Mouse (Mus musculus): ENCODE measurements at regions not wholly inside any gene's neighbourhood (a gene's known extent, or its start where the extent isn't known, plus 50 kb on each side); places are given as distances from the start of the nearest gene placed in this dataset.

DNA sequence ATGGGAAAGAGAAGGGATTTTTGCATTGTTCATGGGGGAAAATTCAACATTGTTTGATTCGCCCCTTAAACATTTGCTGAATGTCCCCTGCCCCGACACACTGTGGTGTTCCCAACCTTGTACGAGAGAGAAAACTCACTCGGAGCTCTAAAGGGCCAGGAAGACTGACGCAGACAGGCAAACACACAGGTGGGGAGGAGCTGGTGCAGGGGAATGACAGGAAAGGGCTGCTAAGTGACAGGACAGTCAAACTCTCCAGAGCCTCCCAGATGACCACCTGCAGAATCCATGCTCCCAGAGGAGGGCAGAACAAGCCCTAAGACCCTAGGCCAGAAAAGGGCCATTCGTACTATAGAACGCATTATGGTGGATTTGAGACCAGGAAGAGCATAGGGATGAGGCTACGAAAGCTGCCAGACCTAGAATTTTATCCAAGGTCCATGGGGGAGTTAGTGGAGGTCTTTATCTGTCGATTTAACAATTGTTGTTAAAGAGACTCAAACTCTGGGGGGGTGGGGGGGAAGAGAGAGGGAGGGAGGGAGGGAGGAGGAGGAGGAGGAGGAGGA, 94.6 kb upstream of the Pabpc6 start:
- no peak for DNase-seq (ENCODE audit: low spot score in 2 of 2)

- DNase-seq (ENCODE audit: low spot score in 2 of 2): no peak
Observed at GRCm38 (mm10) chr17:9763110-9763509, 93.6 kb upstream of the Pabpc6 start.

GRCm38 (mm10) chr17:9762436-9762835, 92.9 kb upstream of the Pabpc6 start:
- no peak for DNase-seq (ENCODE audit: low spot score in 2 of 2)

DNA sequence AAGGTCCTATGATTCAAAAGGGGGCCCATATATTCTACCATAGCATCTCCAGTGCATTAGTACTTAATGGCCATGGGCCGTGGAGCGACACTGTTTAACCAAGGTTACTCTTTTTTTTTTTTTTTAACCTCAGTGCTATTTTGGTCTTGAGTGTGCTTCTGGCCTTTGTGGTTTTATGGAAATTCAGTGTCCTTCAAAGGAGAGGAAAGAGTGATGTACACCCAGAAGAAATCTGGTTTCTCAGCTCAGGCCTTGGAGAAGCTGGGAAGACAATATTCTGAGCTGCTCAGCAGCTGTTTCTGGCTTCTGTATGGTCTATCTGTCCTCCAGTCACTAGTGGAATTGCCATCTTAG, 91.2 kb upstream of the Pabpc6 start:
- DNase-seq (ENCODE audit: low spot score in 2 of 2): no peak

DNA sequence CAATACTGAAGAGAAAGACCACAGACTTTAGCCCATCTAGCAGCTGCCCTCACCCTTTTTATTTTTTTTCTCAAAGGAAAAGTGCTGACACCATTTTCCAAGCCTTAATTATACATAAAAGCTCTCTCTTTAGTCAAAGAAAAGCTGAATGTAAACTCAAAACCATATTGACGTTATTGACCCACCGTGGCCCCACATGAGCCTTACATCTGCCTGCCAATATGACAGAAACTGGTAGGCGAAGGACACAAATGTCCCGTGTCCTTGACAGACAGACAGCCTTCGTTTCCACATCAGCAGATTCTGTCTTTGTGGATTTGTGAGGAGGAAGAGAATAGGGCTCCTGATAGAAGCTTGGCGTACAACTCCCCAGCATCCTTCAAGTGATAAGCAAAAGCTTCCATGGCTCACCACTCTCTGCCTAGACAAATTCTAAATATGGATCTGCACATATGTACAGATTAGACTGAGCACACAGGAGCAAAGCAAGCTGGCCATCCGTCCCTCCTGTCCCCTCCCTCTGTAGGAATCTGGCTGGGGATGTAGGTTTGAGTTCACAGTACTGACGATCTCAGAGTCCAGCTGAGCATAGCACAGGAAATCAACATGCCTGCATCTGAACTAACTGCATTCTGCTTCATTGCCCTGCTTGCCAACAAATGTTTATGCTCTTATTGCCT, 90.6 kb upstream of the Pabpc6 start:
- DNase-seq (ENCODE audit: low spot score in 2 of 2): no peak

DNA sequence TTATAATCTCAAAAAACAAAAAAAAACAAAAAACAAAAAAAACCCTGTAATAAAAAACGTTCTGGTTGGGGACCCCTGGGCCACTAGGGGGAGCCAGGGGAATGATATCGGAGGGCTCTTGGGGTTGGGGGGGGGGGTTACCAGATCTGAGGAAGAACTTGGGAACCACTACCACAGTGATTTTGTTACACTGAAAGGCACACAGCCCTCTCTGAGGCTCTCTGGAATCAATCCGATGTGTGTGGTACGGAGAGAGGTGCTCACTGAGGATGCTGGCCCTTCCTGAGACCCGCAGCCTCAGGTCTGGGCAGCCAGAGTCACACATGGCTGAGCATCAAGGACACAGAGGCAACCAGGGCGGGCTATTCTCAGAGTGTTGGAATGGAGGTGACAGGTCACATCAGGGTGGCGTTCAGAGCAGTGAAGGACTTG, 89.9 kb upstream of the Pabpc6 start:
- no peak for DNase-seq (ENCODE audit: low spot score in 2 of 2)

DNA sequence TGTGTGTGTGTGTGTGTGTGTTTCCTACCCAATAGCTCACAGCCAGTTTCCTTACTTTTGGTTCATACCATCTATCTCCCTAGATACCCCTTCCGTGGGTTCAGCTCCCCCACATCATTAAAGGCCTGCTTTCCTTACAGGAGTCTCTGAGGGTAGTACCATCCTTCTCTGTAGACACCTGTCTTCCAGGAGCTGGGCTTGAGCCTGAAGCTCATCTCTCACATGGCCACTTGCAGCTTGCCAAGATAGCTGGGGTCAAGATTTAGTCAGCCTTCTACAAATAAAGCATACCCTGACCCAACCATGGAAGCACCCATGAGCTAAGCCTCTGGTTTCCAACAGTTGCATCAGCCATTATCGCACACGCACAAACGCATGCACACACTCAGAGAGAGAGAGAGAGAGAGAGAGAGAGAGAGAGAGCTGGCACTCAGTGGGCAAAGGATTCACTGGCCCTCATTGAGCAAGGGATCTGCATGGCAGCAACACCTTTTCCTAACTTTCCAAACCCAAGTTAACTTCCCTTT, 88.3 kb upstream of the Pabpc6 start:
- DNase-seq (ENCODE audit: low spot score in 2 of 2): no peak

DNA sequence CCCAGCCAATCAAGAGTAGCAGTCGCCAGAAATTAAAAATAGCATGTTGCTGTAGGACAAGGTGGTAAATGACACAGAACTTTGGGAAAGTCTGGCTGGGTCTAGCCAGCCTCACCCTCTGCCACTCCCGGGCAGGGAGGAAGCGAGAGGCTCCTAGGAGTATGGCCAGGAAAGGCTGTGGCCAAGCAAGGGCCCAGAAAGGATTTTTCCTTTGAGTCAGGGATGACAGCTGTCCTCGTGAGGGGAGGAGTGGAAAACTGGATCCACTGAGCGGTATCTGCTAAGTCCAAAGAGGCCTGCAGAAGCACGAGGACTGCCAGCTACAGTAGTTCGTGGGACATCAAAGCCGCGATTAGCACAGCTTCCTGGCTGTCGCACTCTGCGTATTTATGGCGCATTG, 87.2 kb upstream of the Pabpc6 start:
- DNase-seq (ENCODE audit: low spot score in 2 of 2): no peak

DNA sequence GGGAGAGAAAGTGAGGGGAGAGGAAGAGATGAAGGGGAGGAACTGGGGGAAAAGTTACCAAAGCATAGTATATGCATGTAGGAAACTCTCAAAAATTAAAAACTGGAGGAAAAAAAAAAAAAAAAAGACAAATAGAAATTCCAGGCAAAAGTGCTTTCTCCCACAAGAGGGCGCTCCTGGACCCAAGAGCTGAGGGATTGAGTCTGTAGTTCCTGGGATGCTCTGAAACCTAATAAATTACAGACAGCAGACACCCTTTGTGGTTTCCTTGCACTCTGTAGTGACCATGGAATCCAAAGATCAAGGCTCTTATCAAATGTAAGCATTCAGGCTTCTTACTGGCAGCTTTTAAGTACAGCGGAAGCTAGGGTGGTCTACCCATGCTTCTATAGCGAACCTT, 86.7 kb upstream of the Pabpc6 start:
- no peak for DNase-seq (ENCODE audit: low spot score in 2 of 2)

- DNase-seq (ENCODE audit: low spot score in 2 of 2): no peak
Observed at GRCm38 (mm10) chr17:9755576-9755975, 86.1 kb upstream of the Pabpc6 start.

GRCm38 (mm10) chr17:9754884-9755405, 85.4 kb upstream of the Pabpc6 start:
- no peak for DNase-seq (ENCODE audit: low spot score in 2 of 2)

- DNase-seq (ENCODE audit: low spot score in 2 of 2): no peak
Observed at GRCm38 (mm10) chr17:9752848-9753247, 83.3 kb upstream of the Pabpc6 start.

GRCm38 (mm10) chr17:9751348-9752170, 82.0 kb upstream of the Pabpc6 start:
- no peak for DNase-seq (ENCODE audit: low spot score in 2 of 2)

DNA sequence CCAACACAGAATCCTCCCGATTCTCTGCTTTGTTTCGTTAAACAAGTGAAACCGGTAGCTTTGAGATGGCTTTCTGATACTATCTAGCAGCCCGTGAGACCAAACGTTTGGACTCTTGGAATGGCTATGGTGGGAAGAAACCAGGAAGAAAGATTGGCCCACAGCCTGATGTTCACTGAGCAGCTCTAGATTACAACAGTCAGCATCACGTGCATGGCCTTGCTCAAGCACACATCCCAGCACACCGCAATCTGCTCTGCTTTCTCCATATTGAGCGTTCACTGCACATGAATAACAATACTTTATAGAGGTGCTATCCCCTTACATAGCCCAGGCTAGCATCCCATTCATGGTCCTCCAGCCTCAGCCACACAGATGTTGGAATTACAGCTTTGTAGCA, 80.5 kb upstream of the Pabpc6 start:
- no peak for DNase-seq (ENCODE audit: low spot score in 2 of 2)

DNA sequence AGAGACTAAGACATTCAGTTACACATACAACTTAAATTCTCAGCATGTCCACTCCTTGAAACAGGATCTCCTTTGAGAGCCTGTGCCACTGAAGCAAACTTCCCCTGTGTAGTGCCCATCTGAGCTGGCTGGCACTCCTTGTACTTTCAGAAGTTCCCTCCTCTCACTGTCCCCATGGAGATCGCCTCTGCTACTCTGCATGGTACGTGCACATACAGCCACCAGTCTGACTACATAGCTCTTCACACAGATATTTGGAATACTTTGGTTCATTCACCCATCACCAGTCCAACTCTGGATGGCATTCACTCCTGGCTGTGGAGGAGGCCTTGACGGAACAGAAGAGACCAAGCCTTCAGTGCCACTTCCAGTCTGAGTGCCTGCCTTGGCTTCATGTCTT, 79.8 kb upstream of the Pabpc6 start:
- no peak for DNase-seq (ENCODE audit: low spot score in 2 of 2)

DNA sequence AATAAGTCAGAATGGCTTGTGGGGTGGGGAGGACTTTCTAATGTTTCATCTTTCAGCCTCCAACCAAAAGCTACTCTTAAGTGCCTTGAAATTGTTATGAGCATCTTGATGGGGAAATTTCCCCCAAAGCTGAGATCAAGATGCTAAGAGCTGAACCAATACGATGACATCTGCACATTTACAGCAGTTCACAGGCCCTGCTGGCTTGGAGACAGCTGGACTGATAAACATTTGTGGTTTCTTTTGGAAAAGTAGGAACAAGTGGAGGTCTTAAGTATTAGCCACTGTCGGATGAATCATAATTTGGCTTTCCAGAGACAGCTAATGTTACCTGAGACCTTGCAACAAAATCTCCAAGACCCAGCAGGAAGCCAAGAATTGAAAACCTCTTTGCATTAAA, 78.4 kb upstream of the Pabpc6 start:
- no peak for DNase-seq (ENCODE audit: low spot score in 2 of 2)

DNA sequence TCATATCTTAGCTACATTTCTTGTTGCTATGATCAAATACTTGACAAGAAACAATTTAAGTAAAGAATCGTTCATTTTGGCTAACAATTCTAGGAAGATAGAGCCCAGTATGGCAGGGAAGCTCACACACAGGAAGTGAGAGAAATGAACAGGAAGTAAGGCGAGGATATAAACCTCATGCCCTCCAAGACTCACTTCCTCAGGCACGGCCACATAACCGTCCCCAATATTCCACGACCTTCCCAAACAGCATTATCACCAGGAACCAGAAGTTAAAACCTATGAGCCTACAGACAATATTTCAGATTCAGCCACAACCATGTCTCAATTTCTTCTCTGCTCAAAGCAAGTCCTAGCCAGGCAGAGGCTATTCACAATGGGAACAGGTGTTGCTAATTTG, 73.8 kb upstream of the Pabpc6 start:
- DNase-seq (ENCODE audit: low spot score in 2 of 2): no peak

GRCm38 (mm10) chr17:9741321-9741720, 71.8 kb upstream of the Pabpc6 start:
- DNase-seq (ENCODE audit: low spot score in 2 of 2): no peak

DNA sequence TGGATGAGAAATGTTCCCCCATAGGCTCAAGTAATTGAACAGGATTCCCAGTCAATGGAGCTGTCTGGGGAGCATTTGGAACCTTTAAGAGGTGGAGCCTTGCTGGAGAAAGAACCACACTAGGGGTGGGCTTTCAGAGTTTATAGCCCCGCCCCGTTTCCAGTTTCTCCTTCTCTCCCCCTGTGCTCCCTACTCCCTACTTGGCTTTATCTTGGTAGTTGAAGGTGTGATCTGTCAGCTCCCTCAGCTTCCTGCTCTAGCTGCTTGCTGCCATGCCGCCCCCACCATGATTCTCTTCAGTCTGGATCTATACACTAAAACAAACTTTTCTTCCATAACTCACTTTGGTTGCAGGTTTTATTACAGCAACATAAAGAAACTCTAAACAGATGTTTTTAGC, 59.5 kb upstream of the Pabpc6 start:
- no peak for DNase-seq (ENCODE audit: low spot score in 2 of 2)

- DNase-seq (ENCODE audit: low spot score in 2 of 2): no peak
Observed at GRCm38 (mm10) chr17:9725704-9726469, 56.4 kb upstream of the Pabpc6 start.

DNA sequence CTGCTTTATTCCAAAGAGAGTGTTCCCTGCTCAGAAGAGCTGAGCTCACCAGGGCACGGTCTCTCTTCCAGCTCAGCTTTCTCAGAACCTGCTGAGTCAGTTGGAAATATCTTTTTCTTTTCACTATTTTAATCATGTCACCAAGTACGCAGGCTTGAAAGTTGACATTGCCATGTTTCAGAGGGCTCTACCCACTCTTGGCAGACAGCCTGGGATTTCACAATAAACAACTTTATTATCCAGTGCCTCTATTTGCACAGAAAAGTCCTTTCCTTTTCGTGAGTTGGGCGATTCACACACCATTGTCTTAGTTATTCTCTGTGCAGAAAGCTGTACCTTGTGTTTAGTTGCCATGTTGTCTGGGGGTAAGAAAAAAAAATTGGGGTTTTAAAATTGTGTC, 54.0 kb upstream of the Pabpc6 start:
- no peak for DNase-seq (ENCODE audit: low spot score in 2 of 2)

- DNase-seq (ENCODE audit: low spot score in 2 of 2): no peak
Observed at GRCm38 (mm10) chr17:9722709-9723108, 53.2 kb upstream of the Pabpc6 start.
